Mouse (Mus musculus) megakaryocyte-erythroid progenitor cell, adult 5-6 weeks (primary cell): Measurements from ENCODE around the gene Clec16a. TPM values are rescaled to one million over a fixed set of nuclear protein-coding genes. Genes with fewer than 3 reads are reported as not detected.

Experiments used
- ATAC-seq: replicated peaks from 2 replicates; pipeline ENCODE4 v1.8.0; 2016; ENCODE audit warnings: mild to moderate bottlenecking, inconsistent platforms; ENCODE audit not compliant: severe bottlenecking, poor library complexity, low FRiP score, low TSS enrichment
- total RNA-seq, 2 experiments: library from RNA; stranded (forward) in 1 of 2; stranded (reverse) in 1 of 2; fragments of 200-1000, 215-1000 nt in 1 of 2; fragments of >200 nt in 1 of 2; fragmentation: Nextera tagmentation in 1 of 2; gene quantifications; 2 replicates each; pipeline ENCODE4 v1.2.3; 2014 to 2017

Gene Clec16a
- total RNA-seq, 2 experiments from 2014 or later: 6.3 to 13.2 TPM

DNA sequence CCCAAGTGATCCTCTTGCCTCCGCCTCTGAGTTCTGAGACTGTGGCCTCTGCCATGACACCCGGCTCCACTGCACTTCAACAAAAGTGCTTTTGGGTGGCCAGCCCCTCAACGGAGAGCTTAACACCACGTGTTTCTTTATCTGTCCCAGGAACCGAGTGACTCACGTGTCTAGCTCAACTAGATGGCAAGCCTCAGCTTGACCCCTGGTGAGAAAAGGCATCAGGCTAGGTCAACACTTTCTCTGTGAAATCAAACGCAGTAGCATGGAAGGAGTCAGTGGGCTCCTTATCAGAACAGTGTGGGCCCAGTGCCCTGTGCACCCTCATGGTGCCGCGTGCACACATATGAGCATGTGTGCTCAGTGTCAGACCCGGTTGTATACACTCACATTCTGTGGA lies 191.2 kb downstream of the Clec16a start:
- no peak for ATAC-seq

DNA sequence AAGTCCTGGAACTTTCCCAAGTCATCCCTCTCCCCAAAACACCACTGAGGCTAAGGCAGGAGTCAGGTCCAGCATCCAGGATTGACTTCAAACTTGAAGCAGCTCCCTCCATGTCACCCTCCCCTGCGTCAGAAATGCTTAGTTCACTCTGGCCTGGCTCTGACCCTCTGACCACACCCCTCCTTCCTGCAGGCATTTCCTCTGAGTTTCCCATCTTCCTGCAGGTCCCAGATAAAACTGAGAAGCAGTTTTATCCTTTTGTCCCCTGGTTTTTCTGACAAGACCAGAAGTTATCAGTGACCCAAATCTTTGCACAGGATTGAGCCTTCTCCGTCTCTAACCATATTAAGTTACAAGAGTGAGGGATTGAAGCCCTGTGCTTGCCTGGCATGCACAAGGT lies 192.4 kb downstream of the Clec16a start:
- no peak for ATAC-seq

DNA sequence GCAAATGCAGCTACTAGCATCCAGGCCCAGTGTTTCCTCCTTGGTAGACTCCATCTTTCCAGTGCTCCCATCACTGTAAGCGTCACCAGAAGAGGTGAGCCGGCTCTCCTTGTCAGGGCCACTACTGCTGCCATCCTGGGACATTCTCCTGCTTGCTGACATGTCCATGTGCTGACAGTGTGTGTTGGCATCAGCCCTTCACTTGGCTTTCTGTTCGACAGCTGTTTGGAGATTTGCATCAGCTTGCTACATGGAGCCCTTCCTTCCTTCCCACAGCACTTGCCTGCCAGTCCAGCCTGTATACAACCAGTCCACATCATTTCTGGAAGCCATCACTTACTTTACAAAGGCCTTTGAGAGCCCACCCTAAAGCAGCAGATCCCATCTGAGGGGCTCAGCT lies 193.7 kb downstream of the Clec16a start:
- ATAC-seq: no peak

DNA sequence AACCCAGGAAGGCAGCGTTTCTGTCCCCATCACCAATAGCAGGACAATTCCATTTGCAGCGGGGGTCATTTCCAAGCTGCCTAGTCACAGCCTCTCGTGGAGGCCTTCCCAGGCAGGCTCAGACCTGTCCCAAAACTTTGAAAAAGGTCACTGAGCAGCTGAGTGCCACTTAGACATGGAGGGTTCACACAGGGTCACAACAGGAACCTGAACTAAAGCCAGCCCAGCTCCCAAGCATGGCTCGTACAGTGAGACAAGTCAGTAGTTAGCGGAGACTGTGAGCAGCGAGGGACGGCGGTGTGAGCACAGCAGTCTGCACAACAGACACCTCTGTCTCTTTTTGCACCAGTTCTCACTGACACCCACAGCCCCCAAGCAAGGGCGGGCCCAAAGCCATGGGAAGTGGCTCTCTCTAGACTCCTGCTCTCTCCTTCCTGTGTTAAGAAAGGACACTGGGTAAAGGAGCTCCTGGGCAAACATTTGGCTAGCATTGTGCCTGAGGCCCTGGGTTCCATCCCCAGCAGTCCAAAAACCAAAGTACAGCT lies 194.8 kb downstream of the Clec16a start:
- ATAC-seq: no peak

GRCm38 (mm10) chr16:10741082-10741481 lies 195.9 kb downstream of the Clec16a start:
- no peak for ATAC-seq

DNA sequence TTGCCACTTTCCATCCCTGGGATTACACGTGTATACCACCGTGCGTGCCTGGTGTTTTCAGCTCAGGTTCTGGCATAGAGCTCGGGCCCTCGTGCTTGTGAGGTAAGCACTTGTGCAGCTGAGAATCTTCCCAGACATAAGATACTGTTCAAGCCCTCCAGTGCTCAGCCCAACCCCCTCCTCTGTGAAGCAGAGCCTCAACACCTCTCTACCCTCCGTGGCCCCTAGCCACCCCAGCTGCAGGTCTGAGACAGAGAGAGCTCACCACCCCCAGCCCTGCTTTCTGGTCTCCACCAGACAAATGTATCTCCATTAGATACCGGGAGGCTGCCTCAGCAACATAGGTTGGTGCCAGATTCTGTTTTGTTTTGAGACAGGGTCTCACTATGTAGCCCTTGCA lies 204.1 kb downstream of the Clec16a start:
- ATAC-seq: no peak

DNA sequence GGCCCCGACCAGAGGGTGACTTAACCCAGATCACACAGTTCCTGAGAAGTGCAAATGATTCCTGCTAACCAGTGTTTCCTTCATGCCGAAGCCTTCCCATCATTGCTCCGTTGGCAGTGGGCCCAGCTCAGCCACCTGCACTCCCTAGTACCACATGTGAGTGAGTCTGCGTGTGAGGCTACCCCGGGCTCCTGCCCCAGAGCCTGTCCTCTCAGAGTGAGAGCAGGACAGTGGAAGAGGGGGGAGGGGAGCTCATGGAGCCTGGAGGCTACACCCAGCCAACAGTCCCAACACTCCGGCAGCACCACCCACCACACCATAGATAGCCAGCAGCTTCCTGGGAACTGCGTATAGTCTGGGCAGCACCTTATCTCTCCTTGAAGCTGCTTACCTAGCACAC lies 204.7 kb downstream of the Clec16a start:
- no peak for ATAC-seq

DNA sequence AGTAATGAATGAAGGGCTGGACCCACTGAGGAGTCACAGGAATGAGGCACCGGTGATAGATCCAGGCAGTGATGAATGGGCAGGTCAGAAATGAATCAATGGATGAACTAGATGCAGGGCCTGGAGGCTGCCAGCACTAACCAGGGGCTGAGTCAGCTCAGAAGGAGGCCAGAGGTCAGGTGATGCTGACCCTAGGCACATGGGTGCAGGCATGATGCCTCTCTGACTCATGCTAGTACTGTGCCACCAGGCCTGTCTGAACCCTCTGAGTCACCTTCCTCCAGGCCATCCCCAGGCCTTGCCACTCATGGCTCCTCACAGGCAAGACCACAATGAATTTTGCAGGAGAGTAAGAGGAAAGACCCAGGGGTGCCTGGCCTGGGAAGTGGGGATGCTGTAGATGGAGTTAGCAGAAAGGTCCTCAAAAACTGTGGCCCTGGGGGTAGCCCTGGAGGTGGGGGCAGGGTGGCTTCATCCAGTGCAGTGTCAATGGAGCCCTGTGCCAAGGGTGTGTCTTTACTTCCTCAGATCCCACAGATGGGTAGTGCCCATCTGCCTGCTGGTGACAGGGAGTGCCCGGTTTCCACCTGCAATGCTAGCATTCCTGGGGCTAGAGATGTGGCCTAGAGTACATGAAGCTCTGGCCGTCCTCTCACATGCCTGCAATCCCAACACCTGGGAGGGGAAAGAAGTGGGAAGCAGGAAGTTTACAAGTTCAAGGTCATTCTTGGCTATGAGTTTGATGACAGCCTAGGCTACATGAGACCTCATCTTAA lies 209.6 kb downstream of the Clec16a start:
- ATAC-seq: no peak

GRCm38 (mm10) chr16:10756168-10756567 lies 211.0 kb downstream of the Clec16a start:
- ATAC-seq: no peak

DNA sequence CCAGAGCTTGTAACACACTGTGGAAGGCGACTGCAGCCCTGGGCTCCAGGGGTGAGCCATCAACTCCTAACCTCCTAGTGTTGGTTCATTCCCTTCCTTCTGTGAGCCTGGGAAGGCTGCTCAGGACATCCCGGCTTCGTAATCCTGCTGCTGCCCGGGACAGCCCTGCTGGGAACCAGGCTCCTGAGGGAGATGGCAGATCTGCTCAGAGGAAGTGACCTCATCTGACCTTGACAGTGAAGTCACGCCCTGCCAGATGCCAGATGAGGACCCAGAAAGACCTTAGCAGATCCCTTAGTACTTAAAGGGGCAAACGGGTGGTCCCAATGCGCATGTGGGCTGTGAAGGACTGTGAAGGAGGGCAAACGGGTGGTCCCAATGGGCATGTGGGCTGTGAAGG lies 216.0 kb downstream of the Clec16a start:
- no peak for ATAC-seq

DNA sequence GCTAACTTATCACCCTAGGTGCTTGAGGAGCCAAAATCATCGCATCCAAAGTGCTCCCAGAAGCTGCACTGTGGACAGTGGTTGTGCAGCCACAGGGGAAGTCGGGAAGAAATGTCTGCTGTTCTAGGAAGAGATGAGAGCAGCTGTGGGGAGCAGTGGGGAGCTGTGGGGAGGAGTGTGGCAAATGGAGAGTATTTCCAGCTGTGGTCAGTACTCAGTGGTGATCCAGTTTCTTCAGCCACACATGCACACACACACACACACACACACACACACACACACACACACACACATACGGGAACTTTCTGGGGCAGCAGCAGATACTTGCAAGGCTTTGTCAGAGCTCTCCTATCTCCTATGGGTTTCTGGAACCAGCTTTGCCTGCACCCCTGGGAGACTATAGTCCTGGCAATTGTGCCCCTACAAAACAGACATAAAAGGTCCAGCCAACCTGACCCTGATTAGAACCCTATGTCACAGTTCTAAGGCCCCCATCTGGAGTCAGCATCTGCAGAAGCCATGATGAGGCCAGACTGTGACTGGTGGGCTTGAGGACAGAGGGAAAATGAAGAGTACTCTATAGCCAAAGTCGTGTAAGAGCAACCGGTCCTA lies 217.5 kb downstream of the Clec16a start:
- ATAC-seq: no peak

- no peak for ATAC-seq
Observed at GRCm38 (mm10) chr16:10763540-10764264, 218.6 kb downstream of the Clec16a start.

- ATAC-seq: no peak
Observed at GRCm38 (mm10) chr16:10764323-10764722, 219.2 kb downstream of the Clec16a start.

DNA sequence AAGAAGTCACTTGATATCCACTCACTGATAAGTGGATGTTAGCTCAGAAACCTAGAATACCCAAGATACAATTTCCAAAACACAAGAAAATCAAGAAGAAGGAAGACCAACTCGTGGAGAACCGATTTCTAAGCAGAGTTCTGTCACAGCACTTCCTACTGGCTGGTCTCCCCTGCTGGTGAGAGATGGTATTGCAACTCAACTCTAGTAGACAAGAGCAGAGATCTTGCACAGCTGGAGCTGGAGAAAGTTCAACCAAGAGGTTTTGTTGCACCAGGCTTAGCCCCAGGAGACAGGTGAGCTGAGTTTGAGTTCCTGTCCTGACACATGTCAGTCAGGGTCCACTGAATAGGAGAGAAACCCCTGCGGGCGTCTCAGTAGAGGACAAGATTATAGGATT lies 222.0 kb downstream of the Clec16a start:
- peak; percentile 76 for ATAC-seq

DNA sequence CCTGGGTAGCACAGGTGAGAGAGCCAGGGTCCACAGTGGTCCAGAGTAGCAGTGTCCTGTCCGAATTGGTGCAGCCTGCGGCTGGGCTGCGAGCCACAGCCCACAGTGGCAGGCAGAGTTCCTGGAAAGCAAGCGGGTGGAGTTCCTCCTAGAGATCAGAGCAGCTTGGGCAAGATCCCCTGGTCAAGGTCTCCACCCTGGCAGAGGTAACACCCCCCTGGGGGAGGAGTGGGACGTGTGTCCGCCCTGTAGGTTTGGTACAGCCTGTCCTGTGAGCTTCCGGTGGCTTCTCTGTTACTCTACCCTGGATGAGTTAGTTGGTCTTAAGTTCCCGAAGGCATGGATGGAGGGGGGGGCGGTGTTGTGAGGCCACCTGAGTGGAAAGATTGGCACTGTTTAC lies 223.7 kb downstream of the Clec16a start:
- ATAC-seq: no peak

DNA sequence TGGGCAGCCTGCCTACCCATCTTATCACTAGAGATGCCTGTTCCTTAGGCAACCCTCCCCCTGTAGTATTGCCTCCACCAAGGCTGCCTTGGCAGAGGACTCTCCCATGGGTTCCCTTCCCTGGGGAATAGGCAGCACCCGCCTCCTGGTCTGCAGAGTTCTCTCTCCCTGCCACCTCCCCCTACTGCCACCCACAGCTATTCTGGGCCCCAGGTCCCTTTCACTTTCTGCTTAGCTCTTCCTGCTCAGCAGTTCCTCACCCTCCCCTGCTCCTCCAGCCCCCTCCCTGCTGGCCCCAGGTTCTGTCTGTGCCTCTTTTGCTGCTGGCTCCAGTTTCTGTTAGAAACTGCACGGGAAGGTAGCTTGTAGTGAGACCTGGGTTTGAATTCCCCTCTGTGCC lies 224.5 kb downstream of the Clec16a start:
- no peak for ATAC-seq

DNA sequence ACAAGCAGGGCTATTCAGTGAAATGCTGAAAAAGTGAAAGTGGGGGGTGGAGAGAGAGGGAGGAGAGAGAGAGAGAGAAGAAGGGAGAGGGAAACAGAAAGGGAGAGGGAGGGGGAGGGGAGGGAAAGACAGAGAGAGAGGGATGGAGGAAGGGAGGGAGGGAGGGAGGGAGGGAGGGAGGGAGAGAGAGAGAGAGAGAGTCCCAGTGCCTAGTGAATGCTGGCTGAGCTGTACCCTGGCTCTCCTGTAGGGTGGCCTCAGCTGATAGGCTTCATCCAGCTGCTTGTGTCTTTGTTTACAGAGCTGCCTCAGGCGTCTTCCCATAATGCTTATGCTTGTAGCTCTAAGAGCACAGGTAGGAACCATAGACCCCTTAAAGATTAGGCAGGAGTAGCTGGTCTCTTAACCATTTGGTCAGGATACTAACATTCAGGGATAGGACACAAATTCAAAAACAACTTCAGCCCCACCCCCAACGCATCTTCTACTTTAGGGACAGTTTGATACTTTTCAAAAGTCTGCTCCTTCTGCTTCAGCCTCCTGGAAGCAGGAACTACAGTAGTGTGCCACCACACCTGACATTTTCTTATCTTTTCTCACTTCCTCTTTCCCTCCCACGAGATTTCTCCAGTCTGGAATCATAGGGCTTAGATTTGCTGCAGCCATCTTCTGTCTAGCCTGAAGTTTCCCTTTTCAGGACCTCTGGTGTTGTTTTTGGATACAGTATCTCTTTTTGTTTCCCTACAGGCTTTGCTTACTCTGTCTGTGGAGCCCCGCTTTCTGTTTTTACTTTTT lies 225.6 kb downstream of the Clec16a start:
- no peak for ATAC-seq

- ATAC-seq: peak; percentile 48
Observed at GRCm38 (mm10) chr16:10771769-10772510, 226.8 kb downstream of the Clec16a start.

GRCm38 (mm10) chr16:10773543-10773942 lies 228.4 kb downstream of the Clec16a start:
- ATAC-seq: no peak
